Mouse (Mus musculus): ENCODE results near the gene Plcb4. TPM values are rescaled to one million over a fixed set of nuclear protein-coding genes. Genes with fewer than 3 reads are reported as not detected.

The Plcb4 gene
- polyA plus RNA-seq, 1 experiment from 2014 or later = 15.9 TPM

DNA sequence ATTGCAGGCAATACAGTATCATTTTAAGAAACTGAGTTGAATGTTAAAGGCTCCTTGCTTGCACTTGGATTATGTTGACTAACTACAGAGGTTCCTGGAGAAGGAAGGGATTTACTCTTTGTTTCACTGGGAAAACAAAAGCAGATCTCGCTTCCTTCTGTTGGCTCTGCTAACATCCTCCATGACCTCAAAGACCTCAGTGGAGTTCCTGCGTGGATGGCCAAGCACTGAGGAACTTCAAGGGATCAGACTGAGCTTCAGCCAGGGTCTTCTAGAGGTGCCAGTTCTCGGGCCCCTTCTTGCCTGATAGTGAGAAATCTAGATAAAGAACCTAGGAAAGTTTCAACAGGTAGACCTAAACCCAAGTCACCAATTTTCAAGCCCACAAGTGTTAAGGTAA is 258.2 kb downstream of the Plcb4 start:
- Histone ChIP-seq H3K27me3 (ENCODE audit: poor library complexity, severe bottlenecking) (no peaks in the 10 kb centered on the region), H3K4me3 (no peak overlapping the region), H3K27ac (no peak overlapping the region), H3K9me3 (no peaks in the 10 kb centered on the region), H3K36me3 (replicated peaks) (no peaks in the 10 kb centered on the region), H3K4me1 (peaks cover 5% of the 10 kb centered on the region; the same call in 1 of the 2 replicates)
- DNase-seq (ENCODE audit: extremely low spot score, low spot score) = no peak
- 67% methylated on average over 3 of the region's 3 CpGs for WGBS

DNA sequence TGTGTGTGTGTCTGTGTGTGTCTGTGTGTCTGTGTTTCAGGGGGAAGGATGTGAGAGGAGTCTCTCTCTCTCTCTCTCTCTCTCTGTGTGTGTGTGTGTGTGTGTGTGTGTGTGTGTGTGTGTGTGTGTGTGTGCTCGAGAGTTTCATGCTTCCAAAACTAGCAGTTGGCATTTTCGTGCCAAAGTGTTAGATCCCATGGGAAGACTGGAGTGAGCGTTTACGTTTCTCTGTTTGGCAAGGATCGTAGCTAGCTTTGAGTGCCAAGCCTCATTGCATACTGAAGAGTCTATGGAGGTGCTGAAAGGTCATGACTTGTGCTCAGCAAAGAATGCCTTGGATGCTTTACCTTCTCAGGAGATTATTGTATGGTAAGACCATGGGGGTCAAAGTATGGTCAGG is 259.3 kb downstream of the Plcb4 start:
- 91% methylated on average over 5 of the region's 5 CpGs for WGBS
- no peak overlapping the region for H3K4me3 ChIP-seq
- no peak for DNase-seq (ENCODE audit: extremely low spot score, low spot score)

DNA sequence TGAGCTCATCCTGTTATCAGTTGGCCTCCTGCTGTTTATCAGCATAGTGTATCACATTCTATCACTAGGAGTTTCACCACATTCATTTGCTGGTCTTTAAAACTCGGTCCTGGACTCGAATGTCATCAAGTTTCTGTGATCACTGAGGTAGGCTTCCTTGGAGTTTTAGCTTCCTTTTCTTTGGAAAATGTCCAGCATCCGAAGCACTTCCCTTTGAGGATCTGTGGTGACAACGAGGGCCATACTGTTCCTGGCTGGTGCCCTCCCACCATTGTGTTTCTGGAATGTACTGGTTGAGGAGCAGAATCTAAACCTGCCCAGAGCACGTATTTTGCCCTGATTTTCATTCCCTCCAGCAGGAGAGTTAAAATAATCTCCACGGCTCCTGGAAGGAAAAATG is 260.8 kb downstream of the Plcb4 start:
- Histone ChIP-seq H3K9me3 (no peaks in the 10 kb centered on the region), H3K4me3 (no peak overlapping the region), H3K27ac (no peak overlapping the region), H3K27me3 (ENCODE audit: poor library complexity, severe bottlenecking) (no peaks in the 10 kb centered on the region), H3K4me1 (peaks cover 4% of the 10 kb centered on the region; the same call in 1 of the 2 replicates), H3K36me3 (replicated peaks) (no peaks in the 10 kb centered on the region)
- WGBS = 82% methylated on average over 6 of the region's 6 CpGs
- DNase-seq (ENCODE audit: extremely low spot score, low spot score) = no peak

More for the DNA sequence above, 259.3 kb downstream of the Plcb4 start:
- Histone ChIP-seq H3K36me3 (replicated peaks) (no peaks in the 10 kb centered on the region), H3K9me3 (no peaks in the 10 kb centered on the region), H3K27me3 (ENCODE audit: poor library complexity, severe bottlenecking) (no peaks in the 10 kb centered on the region), H3K4me1 (peaks cover 5% of the 10 kb centered on the region; the same call in 1 of the 2 replicates), H3K27ac (no peak overlapping the region)

DNA sequence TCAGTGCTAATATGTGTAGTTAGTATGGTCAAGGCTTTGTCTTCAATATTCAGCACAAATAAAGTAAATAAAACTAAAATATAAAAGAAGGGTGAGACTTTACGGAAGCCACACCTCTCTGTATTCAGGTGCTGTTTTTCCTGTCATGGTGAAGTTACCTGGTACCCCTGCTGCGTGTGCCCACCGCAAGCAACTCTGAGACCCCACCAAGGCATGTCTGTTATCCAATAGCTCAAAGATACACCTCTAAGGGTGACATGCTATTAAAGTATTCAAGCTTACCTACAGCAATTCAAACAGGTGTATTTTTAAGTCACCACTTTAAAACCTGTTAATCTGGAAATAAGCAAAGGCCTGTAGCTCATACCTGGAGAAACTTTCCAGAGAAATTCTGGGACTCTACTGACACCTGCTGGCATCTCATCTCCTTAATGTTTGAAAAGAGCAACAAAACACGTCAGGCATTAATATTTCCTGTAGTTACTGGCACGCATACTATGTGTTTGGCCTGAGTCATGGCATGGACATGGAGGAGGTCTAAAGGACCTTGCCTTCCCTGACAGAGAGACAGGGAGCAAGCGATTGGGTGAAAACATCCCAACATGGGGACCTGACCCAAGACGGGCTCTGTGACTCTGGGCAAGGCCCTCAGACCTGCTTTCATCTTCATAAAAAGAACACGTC is 268.0 kb downstream of the Plcb4 start:
- WGBS = 90% methylated on average over 8 of the region's 8 CpGs
- Histone ChIP-seq H3K9me3 (no peaks in the 10 kb centered on the region), H3K27me3 (ENCODE audit: poor library complexity, severe bottlenecking) (no peaks in the 10 kb centered on the region), H3K27ac (no peak overlapping the region), H3K36me3 (replicated peaks) (no peaks in the 10 kb centered on the region), H3K4me1 (peaks cover 17% of the 10 kb centered on the region), H3K4me3 (no peak overlapping the region)
- DNase-seq (ENCODE audit: extremely low spot score, low spot score) = no peak

DNA sequence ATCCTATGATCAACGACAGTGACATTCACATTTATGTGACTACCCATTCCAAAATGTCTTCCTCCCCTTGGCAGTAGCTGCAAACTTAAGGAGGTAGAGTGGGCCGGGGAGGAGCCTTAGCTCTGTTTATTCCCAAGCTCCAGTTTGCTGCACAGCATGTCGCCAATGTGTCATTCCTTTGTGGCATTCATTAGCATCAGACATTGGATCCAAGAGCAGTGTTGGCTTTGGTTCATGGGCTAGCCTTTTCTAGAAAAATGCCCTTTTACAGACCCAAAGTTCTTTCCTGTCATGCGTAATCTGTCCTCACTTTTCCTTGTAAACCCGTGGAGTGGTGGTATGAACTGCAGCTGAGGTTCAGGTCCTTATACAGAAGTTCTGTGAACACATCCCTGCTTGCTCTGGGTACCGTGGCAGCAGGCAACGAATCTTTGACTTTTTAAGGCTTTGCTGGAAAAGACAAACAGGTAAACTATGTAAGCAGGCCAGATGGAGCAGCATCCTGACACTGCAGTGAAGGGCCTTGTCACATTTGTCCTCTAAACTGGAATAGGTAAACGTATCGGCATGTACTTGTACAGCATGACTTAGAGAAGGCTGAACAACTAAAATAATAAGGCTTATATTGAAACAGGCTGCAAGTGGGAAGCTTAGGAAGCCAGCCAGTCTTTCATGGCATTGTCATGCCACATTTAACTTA is 270.4 kb downstream of the Plcb4 start:
- Histone ChIP-seq H3K4me1 (peaks cover 17% of the 10 kb centered on the region), H3K27me3 (ENCODE audit: poor library complexity, severe bottlenecking) (no peaks in the 10 kb centered on the region), H3K36me3 (replicated peaks) (peaks cover 14% of the 10 kb centered on the region), H3K9me3 (no peaks in the 10 kb centered on the region), H3K27ac (no peak overlapping the region), H3K4me3 (no peak overlapping the region)
- DNase-seq (ENCODE audit: extremely low spot score, low spot score) = no peak
- 82% methylated on average over 9 of the region's 9 CpGs for WGBS

DNA sequence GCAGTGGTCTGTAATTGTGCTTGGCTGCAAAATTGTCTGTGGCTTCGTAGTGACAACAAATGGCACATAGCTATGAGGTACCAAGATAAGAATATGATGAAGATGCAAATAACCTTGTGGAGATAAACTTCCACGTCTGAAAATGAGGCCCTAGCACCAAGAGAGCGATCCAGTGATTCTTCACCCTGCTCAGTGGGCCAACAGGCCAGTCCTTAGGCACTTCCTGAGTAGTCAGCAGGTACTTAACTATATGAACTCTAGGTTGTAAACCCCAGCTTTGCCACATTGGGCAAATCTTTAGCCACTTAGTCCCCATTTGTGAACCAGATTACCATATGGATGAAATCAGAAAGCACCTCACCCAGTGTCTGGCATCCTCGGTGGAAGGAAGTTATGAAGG is 271.9 kb downstream of the Plcb4 start:
- peaks cover 14% of the 10 kb centered on the region for H3K36me3 ChIP-seq (replicated peaks)
- no peak for DNase-seq (ENCODE audit: extremely low spot score, low spot score)
- H3K27me3 ChIP-seq (ENCODE audit: poor library complexity, severe bottlenecking) = no peaks in the 10 kb centered on the region
- H3K27ac ChIP-seq = no peak overlapping the region
- peaks cover 14% of the 10 kb centered on the region for H3K4me1 ChIP-seq
- WGBS = 87% methylated on average over 4 of the region's 4 CpGs
- H3K9me3 ChIP-seq = no peaks in the 10 kb centered on the region
- H3K4me3 ChIP-seq = no peak overlapping the region

DNA sequence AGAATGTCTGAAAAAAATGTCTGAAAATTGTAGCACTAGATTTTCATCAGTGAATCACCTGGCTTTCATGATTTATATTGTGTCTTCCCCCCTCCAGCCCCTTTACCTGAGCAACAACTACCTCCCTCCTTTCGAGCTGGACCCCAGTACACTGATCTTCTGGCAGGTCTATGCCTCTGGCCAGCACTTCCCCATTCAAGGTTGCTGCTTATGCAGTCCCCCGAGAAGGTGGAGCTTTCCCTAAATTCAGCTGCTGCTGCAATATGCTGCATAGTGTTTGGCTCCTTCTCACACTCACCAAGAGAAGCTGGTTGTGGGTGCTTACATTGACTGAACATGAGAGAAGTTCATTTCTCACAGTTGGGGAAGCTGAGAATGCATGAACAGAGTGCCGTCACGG is 273.8 kb downstream of the Plcb4 start:
- no peak overlapping the region for H3K4me3 ChIP-seq
- peaks cover 7% of the 10 kb centered on the region for H3K4me1 ChIP-seq
- WGBS = 95% methylated on average over 4 of the region's 4 CpGs
- H3K9me3 ChIP-seq = no peaks in the 10 kb centered on the region
- peaks cover 19% of the 10 kb centered on the region for H3K36me3 ChIP-seq (replicated peaks)
- H3K27ac ChIP-seq = no peak overlapping the region
- no peaks in the 10 kb centered on the region for H3K27me3 ChIP-seq (ENCODE audit: poor library complexity, severe bottlenecking)
- no peak for DNase-seq (ENCODE audit: extremely low spot score, low spot score)

DNA sequence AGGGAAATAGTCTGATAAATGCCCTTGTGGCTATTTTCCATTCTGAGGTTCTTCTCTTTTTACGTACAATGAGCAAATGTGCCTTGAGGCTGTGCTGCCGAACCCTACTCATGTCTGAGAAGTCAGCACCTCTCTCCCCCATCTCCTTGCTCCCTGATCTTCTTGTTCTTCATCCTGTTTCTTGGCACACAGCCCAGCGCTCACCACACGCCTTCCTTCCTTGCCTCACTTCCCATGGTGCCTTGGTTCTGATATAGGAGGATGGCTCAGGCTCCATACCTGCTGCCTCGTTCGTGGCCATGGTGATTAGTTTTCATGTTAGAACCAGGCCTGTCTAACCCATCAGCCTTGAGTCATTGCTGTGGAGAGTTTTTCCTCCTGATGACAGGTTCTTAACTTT is 277.6 kb downstream of the Plcb4 start:
- Histone ChIP-seq H3K36me3 (replicated peaks) (peaks cover 19% of the 10 kb centered on the region), H3K4me3 (no peak overlapping the region), H3K27ac (no peak overlapping the region), H3K4me1 (peaks cover 10% of the 10 kb centered on the region; the same call in 1 of the 2 replicates), H3K27me3 (ENCODE audit: poor library complexity, severe bottlenecking) (no peaks in the 10 kb centered on the region), H3K9me3 (no peaks in the 10 kb centered on the region)
- DNase-seq (ENCODE audit: extremely low spot score, low spot score) = no peak
- WGBS = 91% methylated on average over 6 of the region's 6 CpGs

DNA sequence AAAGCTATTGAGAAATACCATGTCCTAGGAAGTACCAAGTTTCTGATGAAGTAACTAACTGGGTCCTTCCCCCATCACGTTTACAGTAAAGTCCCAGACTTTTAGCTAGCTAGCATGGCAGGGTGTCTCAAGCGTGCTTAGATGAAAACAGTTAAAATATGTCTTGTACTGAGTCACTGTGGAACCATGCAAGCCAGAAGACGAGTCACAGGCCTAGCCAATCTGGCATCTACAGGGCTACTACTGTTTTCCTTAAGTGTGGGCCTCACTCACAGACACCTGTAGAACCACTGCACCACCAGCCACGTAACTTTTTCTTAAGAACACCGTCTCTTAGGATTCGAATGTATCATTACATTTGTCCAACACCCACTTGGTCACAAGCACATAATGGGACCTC is 278.8 kb downstream of the Plcb4 start:
- Histone ChIP-seq H3K4me1 (peaks cover 10% of the 10 kb centered on the region; the same call in 1 of the 2 replicates), H3K4me3 (no peak overlapping the region), H3K27ac (no peak overlapping the region), H3K9me3 (no peaks in the 10 kb centered on the region), H3K36me3 (replicated peaks) (peaks cover 12% of the 10 kb centered on the region), H3K27me3 (ENCODE audit: poor library complexity, severe bottlenecking) (no peaks in the 10 kb centered on the region)
- 90% methylated on average over 6 of the region's 6 CpGs for WGBS
- DNase-seq (ENCODE audit: extremely low spot score, low spot score) = no peak

DNA sequence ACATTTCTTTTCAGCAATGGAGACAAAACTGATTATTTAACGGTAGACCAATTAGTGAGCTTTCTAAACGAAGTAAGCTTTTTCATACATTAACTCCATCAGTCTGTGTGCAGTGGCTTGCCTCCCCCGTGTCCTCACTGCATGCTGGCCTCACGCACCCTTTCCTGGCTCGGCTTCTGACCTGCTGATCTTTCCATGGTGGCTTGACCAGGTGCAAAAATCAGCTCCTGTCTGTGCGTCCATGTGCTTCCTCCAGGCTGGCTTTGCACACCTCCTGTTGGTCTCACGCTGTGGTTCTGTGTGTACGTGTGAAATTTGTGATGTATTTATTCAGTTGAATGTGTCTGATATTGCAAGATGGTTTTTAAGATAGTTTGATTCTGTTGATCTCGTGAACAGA is 281.1 kb downstream of the Plcb4 start:
- no peak overlapping the region for H3K27ac ChIP-seq
- DNase-seq (ENCODE audit: extremely low spot score, low spot score) = no peak
- 82% methylated on average over 9 of the region's 9 CpGs for WGBS
- H3K4me1 ChIP-seq = peaks cover 10% of the 10 kb centered on the region; the same call in 1 of the 2 replicates
- no peak overlapping the region for H3K4me3 ChIP-seq
- H3K27me3 ChIP-seq (ENCODE audit: poor library complexity, severe bottlenecking) = no peaks in the 10 kb centered on the region
- H3K36me3 ChIP-seq (replicated peaks) = peaks cover 5% of the 10 kb centered on the region; the same call in 1 of the 2 replicates
- no peaks in the 10 kb centered on the region for H3K9me3 ChIP-seq

DNA sequence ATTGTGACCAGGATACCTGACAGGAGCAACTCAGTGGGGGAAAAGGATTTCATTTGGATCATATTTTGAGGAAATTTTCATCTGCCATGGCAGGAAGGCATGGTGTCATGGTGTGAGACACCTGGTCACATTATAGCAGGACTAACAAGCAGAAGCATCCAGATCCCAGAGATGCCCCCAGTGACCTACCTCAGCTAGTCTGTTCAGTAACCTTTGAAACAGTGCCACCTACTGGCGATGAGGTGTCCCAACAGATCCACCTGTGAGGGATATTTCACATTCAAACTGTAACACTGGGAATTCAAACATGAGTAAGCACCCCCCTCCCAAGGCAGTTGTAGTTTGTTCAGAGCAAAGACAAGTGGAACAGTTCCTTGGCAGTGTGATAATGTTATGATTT is 289.0 kb downstream of the Plcb4 start:
- Histone ChIP-seq H3K4me1 (no peaks in the 10 kb centered on the region), H3K27ac (no peak overlapping the region), H3K9me3 (peaks cover 6% of the 10 kb centered on the region; the same call in 1 of the 2 replicates), H3K27me3 (ENCODE audit: poor library complexity, severe bottlenecking) (no peaks in the 10 kb centered on the region), H3K4me3 (no peak overlapping the region), H3K36me3 (replicated peaks) (peaks cover 40% of the 10 kb centered on the region)
- whole genome bisulfite sequencing = 75% methylated on average over 1 of the region's 1 CpGs
- DNase-seq (ENCODE audit: extremely low spot score, low spot score) = no peak

DNA sequence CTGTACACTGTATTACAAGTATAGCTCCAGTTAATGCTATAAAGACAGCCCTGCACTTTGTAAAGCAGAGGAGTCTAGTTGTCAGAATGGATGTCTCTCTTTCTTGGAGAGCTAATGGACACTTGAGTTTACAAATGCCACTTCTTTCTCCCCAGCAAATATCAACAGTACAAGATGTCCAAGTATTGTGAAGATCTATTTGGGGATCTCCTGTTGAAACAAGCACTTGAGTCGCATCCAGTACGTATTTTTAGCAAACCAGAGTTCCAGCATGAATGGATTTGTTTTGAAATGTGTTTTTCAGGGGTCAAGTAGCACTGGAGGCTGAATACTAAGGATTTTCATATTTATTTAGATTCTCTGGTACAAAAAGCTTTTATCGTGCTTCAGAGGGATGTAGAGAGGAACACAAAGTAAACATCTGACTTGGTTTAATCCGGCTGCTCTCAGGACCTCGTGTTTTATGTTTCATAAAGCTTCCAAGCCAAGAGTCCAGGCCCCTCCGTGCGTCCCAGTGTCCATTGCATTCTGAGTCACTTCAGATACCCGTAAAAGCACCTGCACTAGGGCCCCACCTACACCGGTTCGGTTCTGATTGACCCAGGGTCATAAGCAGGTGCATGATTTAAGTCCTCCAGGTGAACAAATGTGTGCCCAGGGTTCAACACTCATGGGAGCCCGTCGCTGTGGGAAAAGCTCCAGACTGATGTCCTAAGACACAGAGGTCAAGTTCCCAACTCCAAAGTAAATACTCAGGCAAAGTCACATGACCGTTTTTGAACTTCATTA is 296.1 kb downstream of the Plcb4 start:
- DNase-seq (ENCODE audit: extremely low spot score, low spot score) = no peak
- Histone ChIP-seq H3K4me3 (no peak overlapping the region), H3K27ac (no peak overlapping the region), H3K9me3 (no peaks in the 10 kb centered on the region), H3K27me3 (ENCODE audit: poor library complexity, severe bottlenecking) (no peaks in the 10 kb centered on the region), H3K4me1 (no peaks in the 10 kb centered on the region; the same call in 1 of the 2 replicates), H3K36me3 (replicated peaks) (peaks cover 36% of the 10 kb centered on the region; the same call in 1 of the 2 replicates)
- 91% methylated on average over 13 of the region's 13 CpGs for WGBS
